Mouse (Mus musculus) stomach, postnatal 0 days (tissue): ENCODE measurements around the gene Fkbp8.

Source experiments
- CTCF ChIP-seq: IDR thresholded peaks from 2 replicates; pipeline ENCODE4 v1.5.1; 2016; ENCODE audit warnings: antibody characterized with exemption, low read depth, mild to moderate bottlenecking, moderate library complexity
- EP300 ChIP-seq: optimal IDR thresholded peaks from 2 replicates; pipeline ENCODE3; 2016; ENCODE audit warnings: antibody characterized with exemption

GRCm38 (mm10) chr8:70486191-70486681 lies 41.3 kb upstream of the Fkbp8 start:
- TF ChIP-seq CTCF, result no peak
- no peak for TF ChIP-seq EP300
